Mouse (Mus musculus) bone marrow macrophage, adult 2 months (primary cell): Measurements from ENCODE around the gene Cfap73. TPM values are rescaled to one million over a fixed set of nuclear protein-coding genes. Genes with fewer than 3 reads are reported as not detected.

ENCODE experiments used
- H3K27ac ChIP-seq: 2 replicates; pipeline ENCODE4 v1.5.1; 2012; ENCODE audit warnings: low read depth, low read length; ENCODE audit not compliant: insufficient read depth
- H3K4me1 ChIP-seq: 2 replicates; pipeline ENCODE4 v1.6.1; 2012; ENCODE audit warnings: low read length; ENCODE audit not compliant: control insufficient read depth, insufficient read depth
- H3K4me3 ChIP-seq: 2 replicates; pipeline ENCODE4 v1.5.1; 2012; ENCODE audit warnings: mild to moderate bottlenecking, low read length, moderate library complexity; ENCODE audit not compliant: insufficient read depth
- CTCF ChIP-seq: IDR thresholded peaks from 2 replicates; pipeline ENCODE4 v1.5.1; 2012; ENCODE audit warnings: low read depth, mild to moderate bottlenecking, low read length, moderate library complexity
- POLR2A ChIP-seq: IDR thresholded peaks from 2 replicates; pipeline ENCODE4 v1.6.1; 2012; ENCODE audit warnings: mild to moderate bottlenecking, low read depth, low read length, borderline replicate concordance
- polyA plus RNA-seq: library from polyadenylated mRNA; stranded (reverse); fragments of >200 nt; gene quantifications from 2 replicates; pipeline ENCODE4 v1.2.4, GENCODE M21; 2012; ENCODE audit not compliant: missing spikeins, insufficient read depth, insufficient read length

Cfap73 gene
- polyA plus RNA-seq, 1 experiment, result not detected

DNA sequence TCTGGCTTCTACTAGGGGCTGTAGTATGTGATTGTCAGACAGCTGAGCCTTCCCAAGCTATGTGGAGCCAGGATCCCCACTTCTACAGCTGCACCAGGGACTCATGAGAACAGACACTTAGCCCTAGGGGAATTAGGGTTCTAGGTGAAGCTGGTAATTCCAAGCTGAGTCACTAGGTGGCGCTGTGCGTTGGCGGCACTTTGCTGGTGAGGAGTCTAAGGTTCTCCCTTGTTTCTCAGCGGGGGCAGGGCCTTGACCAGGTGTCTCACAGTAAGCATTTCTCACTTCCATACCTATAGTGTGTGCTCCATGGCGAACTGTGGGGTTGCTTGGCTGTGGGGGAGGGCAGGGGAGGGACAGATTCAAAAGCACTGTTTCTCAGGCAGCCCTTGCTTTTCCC, 14.8 kb downstream of the Cfap73 start:
- Histone ChIP-seq H3K4me1 (no peaks in the 10 kb centered on the region), H3K4me3 (no peak overlapping the region), H3K27ac (no peak overlapping the region)
- TF ChIP-seq CTCF (peak; percentile 92), POLR2A (no peak)

DNA sequence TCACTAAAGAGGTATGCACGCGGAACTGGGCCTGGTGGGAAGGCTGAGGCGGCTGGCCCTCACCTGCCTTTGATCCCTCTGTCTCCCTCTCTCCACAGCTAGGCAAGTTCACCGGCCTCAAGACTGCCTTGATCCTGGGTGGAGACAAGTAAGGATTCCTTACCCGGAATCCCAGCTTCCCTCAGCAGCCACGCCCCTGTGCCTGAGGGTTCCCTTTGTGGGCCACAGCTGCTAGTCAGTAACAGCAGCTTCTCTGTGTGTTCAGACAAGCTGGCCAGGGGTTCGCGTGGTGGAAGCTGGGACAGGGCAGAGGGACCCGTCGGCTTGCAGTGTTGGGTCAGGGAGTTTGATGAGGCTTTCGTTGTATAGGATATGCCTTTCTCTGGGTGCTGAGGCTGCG, 15.3 kb downstream of the Cfap73 start:
- no peaks in the 10 kb centered on the region for H3K4me1 ChIP-seq
- TF ChIP-seq POLR2A (no peak), CTCF (no peak)
- no peak overlapping the region for H3K27ac ChIP-seq
- no peak overlapping the region for H3K4me3 ChIP-seq

GRCm38 (mm10) chr5:120615903-120616302, 18.1 kb downstream of the Cfap73 start:
- peaks cover 6% of the 10 kb centered on the region for H3K4me1 ChIP-seq
- no peak overlapping the region for H3K27ac ChIP-seq
- H3K4me3 ChIP-seq, result no peak overlapping the region
- peak; percentile 19; the same call in 1 of the 2 replicates for TF ChIP-seq CTCF
- no peak for TF ChIP-seq POLR2A

GRCm38 (mm10) chr5:120612822-120613604, 21.0 kb downstream of the Cfap73 start:
- Histone ChIP-seq H3K27ac (peak overlapping the region; percentile 65), H3K4me1 (peaks cover 12% of the 10 kb centered on the region), H3K4me3 (peak overlapping the region; percentile 84)
- TF ChIP-seq CTCF (no peak), POLR2A (no peak; the same call in 1 of the 2 replicates)

DNA sequence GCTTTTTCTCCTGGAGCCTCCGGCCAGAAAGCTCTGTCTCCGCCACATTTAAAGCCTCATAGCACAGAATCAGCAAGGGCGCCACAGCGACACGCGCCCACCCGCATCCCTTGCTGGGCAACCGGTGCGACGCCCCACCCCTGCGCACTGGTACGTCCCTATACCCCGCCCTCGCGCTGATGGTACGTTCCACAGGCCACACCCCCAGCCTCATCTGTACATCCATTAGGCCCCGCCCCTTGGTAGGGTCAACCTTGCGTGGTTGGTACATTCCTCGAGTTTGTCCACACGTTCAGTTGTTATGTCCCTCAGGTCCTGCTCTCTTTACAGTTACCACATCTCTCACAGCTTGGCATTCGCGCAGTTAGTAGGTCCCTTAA, 21.6 kb downstream of the Cfap73 start, which contains the start of the genes Rita1 and Ddx54:
Gene Rita1, minus strand, starts transcription at position 148 of the 380 bp plus-strand sequence.
Gene Ddx54, plus strand, starts transcription at position 298 of the 380 bp plus-strand sequence.
- Histone ChIP-seq H3K4me3 (peak within 1 kb of the TSS; percentile 84), H3K4me1 (peaks cover 12% of the 10 kb centered on the region), H3K27ac (peak within 1 kb of the TSS; percentile 65)
- 0 out of 2 replicates have a peak, but pooled peaks have one; percentile 16 for TF ChIP-seq POLR2A
- no peak for TF ChIP-seq CTCF

GRCm38 (mm10) chr5:120611416-120611815, 22.6 kb downstream of the Cfap73 start:
- Histone ChIP-seq H3K4me1 (peaks cover 12% of the 10 kb centered on the region), H3K4me3 (peak overlapping the region; percentile 75), H3K27ac (no peak overlapping the region)
- TF ChIP-seq CTCF (no peak), POLR2A (no peak)

- H3K4me3 ChIP-seq, result no peak overlapping the region
- H3K27ac ChIP-seq, result no peak overlapping the region
- TF ChIP-seq POLR2A (no peak), CTCF (no peak)
- peaks cover 12% of the 10 kb centered on the region for H3K4me1 ChIP-seq
Observed at GRCm38 (mm10) chr5:120610906-120611305, 23.1 kb downstream of the Cfap73 start.

- Histone ChIP-seq H3K27ac (no peak overlapping the region), H3K4me1 (peaks cover 15% of the 10 kb centered on the region), H3K4me3 (no peak overlapping the region)
- TF ChIP-seq CTCF (no peak), POLR2A (no peak)
Observed at GRCm38 (mm10) chr5:120609246-120609775, 24.7 kb downstream of the Cfap73 start.

- H3K4me3 ChIP-seq, result no peak overlapping the region
- H3K27ac ChIP-seq, result no peak overlapping the region
- TF ChIP-seq CTCF, result no peak
- TF ChIP-seq POLR2A, result no peak
- H3K4me1 ChIP-seq, result peaks cover 15% of the 10 kb centered on the region
Observed at GRCm38 (mm10) chr5:120607335-120607734, 26.7 kb downstream of the Cfap73 start.

DNA sequence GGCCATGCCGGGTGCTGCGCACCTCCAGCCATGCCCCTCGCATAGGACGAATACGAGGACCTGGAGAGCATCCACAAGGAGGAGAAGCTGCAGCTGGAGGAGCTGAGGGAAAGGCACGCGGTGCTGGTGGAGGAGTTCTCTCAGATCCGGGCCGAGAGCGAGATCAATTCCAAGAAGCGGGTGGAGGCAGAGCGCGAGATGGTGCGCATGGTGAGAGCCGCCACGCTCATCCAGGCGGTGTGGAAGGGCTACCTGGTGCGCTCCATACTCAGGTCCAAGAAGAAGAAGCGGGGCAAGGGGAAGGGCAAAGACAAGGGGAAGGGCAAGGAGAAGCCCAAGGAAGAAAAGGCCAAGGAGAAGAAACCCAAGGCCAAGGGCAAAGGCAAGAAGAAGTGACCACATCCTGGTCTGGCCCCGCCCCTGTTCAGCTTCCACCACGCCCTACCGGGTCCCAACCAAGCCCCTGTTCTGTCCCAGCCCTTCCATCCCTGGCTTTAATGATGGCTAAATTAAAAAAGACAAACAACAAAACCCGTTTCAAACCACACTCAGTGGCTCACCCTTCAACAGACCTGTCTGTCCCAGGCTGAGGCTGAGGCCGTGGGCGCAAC, 27.3 kb downstream of the Cfap73 start:
- no peak for TF ChIP-seq CTCF
- TF ChIP-seq POLR2A, result no peak
- Histone ChIP-seq H3K27ac (no peak overlapping the region), H3K4me3 (no peak overlapping the region), H3K4me1 (peaks cover 15% of the 10 kb centered on the region)
